Mouse (Mus musculus): ENCODE measurements around the gene Grik4. TPM values are rescaled to one million over a fixed set of nuclear protein-coding genes. Genes with fewer than 3 reads are reported as not detected.

The Grik4 gene
- polyA plus RNA-seq, 1 experiment from 2014 or later: 4.4 TPM

DNA sequence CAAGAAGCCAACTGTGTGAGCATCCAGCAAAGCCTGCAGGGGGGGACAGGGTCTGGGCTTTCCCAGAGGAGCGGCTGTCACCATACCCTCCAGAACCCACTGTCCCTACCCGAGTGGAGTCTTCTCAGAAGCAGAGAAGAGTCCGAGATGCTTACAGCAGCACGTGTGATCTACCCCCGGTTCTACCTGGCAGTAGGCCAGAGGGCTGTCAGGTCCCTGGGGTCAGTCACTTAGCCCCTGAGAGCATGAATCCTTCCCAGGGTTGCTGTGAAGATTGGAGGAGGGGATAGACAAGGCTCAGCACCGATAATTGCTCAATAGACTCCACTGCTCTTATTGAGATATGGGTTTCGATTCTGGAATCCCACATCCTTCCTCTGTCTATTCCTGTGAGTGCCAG lies 366.2 kb downstream of the Grik4 start:
- Histone ChIP-seq H3K4me1 (peaks cover 10% of the 10 kb centered on the region), H3K9me3 (no peaks in the 10 kb centered on the region), H3K27me3 (no peaks in the 10 kb centered on the region), H3K4me2 (replicated peaks) (no peak overlapping the region), H3K4me3 (no peak overlapping the region), H3K27ac (replicated peaks) (no peak overlapping the region), H3K9ac (replicated peaks) (no peak overlapping the region), H3K36me3 (no peaks in the 10 kb centered on the region)
- no peak for ATAC-seq (replicated peaks)
- WGBS: 82% methylated on average over 7 of the region's 7 CpGs

DNA sequence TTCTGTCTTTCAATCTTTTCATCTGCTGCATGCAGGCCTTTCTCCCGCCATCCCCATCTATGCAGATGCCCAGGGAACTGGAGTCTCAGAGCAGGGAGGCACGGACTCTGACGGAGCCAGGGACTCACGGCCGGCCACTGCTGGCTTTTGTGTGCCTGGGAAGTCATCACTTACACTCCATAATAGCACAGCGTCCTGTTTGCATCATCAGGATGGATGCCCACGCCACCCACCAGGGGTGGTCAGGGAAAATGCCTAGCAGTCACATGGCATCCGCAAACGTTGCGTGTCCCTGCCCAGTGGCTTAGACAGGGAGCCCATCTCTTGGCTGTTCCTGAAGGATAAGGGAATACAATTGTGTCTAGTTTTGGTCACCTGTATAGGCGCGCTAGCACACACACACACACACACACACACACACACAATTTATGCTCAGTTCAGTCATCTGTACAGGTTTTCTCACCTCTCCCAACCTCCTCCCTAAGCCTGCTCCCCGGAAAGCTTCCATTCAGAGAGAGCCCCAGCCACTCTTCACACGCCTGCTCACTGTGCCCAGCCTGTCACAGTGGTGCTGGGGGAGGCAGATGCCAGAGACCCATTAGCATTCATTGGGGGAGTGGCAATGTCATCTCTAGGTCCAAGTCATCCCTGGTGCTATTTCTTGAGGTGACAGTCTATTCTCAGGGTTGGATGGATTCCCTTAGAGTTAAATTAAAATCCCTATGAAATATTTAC lies 370.5 kb downstream of the Grik4 start:
- H3K4me2 ChIP-seq (replicated peaks): peak overlapping the region; percentile 42
- 27% methylated on average over 14 of the region's 14 CpGs for WGBS
- H3K27ac ChIP-seq (replicated peaks): no peak overlapping the region
- H3K9ac ChIP-seq (replicated peaks): no peak overlapping the region
- H3K4me3 ChIP-seq: peak overlapping the region; percentile 19
- H3K27me3 ChIP-seq: no peaks in the 10 kb centered on the region
- no peaks in the 10 kb centered on the region for H3K36me3 ChIP-seq
- H3K9me3 ChIP-seq: no peaks in the 10 kb centered on the region
- peaks cover 23% of the 10 kb centered on the region for H3K4me1 ChIP-seq
- ATAC-seq (replicated peaks): peak; percentile 55

DNA sequence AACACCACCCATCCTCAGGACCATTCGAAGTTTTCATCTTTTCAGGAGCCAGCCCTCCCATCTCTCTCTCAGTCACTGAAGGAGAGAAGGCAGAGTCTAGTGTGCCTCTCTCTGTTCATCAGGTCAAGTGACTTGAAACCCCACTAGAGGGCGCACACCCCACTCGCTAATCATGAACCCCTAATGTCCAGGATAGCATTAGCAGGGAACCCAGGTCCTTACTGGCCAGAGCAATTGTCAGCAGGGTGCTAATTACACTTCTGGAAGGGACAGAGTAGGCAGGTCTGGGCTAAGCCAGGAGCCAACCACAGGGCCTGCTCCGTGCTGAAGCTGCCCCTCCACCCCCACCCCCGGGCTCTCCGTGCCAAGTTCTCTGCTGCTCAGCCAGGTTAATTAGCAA lies 371.1 kb downstream of the Grik4 start:
- Histone ChIP-seq H3K36me3 (no peaks in the 10 kb centered on the region), H3K9me3 (no peaks in the 10 kb centered on the region), H3K4me3 (peak overlapping the region; percentile 19), H3K27me3 (no peaks in the 10 kb centered on the region), H3K9ac (replicated peaks) (no peak overlapping the region), H3K4me2 (replicated peaks) (peak overlapping the region; percentile 42), H3K27ac (replicated peaks) (no peak overlapping the region), H3K4me1 (peaks cover 23% of the 10 kb centered on the region)
- WGBS: 3% methylated on average over 6 of the region's 6 CpGs
- ATAC-seq (replicated peaks): peak; percentile 78

DNA sequence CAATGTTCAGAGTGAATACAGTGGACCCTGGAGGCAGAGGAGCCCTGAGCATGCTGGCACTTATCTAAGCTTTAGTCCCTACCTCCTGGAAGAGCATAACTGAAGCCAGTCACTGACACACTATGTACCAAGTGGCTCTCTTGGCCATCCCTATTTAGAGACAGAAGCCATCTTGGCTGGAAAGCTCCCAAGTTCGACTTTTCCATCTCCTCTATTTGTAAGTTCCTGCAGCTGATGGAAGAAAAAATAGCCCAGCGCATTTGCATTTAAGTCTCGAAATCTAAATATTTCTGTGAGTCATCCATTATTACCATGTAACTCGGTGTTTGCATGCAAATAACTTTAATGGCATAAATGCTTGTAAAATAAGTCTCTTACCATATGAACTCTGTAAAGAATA lies 378.4 kb downstream of the Grik4 start:
- Histone ChIP-seq H3K9ac (replicated peaks) (no peak overlapping the region), H3K4me2 (replicated peaks) (no peak overlapping the region), H3K27ac (replicated peaks) (no peak overlapping the region), H3K4me1 (peaks cover 11% of the 10 kb centered on the region), H3K36me3 (no peaks in the 10 kb centered on the region), H3K9me3 (no peaks in the 10 kb centered on the region), H3K27me3 (no peaks in the 10 kb centered on the region), H3K4me3 (no peak overlapping the region)
- WGBS: 81% methylated on average over 4 of the region's 4 CpGs
- no peak for ATAC-seq (replicated peaks)

DNA sequence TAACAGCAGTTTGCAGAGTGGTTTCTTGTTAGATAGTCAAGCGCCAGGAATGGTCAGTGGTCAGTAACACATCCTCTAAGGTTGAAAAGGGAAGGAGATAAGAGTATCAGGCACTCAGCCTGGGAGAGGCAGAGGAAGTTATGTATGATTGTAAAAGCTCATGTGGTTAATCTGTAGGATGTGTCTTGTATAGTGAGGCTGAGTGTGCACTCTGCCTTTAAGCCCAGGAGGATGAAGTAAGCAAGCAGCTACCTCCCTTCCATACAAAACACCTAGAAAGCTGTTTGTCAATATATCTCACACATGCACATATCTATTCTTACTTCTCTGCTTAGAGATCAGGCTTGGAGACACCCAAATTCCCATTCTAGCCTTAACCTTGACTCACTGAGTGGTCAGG lies 389.1 kb downstream of the Grik4 start:
- Histone ChIP-seq H3K4me1 (0 out of 2 replicates have a peak, but pooled peaks cover 3% of the 10 kb centered on the region), H3K36me3 (no peaks in the 10 kb centered on the region), H3K4me3 (no peak overlapping the region), H3K4me2 (replicated peaks) (no peak overlapping the region), H3K9me3 (no peaks in the 10 kb centered on the region), H3K9ac (replicated peaks) (no peak overlapping the region), H3K27ac (replicated peaks) (no peak overlapping the region), H3K27me3 (no peaks in the 10 kb centered on the region)
- 94% methylated on average over 1 of the region's 1 CpGs for WGBS
- ATAC-seq (replicated peaks): no peak

DNA sequence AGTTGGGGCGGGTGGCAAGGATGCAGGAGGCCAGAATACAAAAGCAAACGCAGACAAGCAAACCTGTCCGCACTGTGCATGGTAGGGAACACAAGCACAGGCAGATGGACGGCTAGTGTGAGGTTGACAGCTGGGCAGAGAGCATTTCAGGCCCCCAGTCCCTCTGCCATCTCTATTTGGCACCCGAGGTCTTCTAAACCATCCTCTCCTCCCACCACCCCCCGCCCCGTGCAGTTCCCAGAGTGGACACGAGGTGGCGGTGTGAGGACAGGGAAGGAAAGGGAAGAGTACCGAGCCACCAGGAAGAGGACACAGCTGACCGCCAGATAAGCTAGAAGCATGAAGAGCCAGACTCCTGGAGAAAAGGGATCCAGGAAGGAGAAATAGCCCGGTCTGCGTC lies 394.2 kb downstream of the Grik4 start:
- ATAC-seq (replicated peaks): peak; percentile 80
- Histone ChIP-seq H3K9ac (replicated peaks) (no peak overlapping the region), H3K9me3 (no peaks in the 10 kb centered on the region), H3K4me1 (peaks cover 13% of the 10 kb centered on the region), H3K36me3 (no peaks in the 10 kb centered on the region), H3K4me2 (replicated peaks) (no peak overlapping the region), H3K27me3 (no peaks in the 10 kb centered on the region), H3K4me3 (no peak overlapping the region), H3K27ac (replicated peaks) (no peak overlapping the region)
- 10% methylated on average over 13 of the region's 13 CpGs for WGBS

DNA sequence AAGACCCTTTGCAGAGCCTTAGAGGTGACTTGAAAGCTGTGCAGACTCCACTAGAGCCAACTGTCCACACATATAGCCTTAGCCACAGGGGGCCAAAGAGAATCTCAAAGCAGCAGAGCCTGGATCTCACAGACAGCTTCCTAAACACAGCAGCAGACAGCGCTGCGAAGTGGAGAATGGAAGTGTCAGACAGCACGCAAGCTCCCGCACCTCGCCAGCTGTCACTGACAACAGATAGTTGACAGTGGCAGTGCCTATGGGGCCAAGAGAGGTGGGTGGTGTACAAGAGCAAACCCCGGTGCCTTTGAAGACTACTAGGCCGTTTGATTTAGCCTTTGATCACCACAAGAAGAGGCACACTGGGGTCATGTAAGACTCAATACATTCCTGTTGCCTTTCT lies 395.3 kb downstream of the Grik4 start:
- no peak overlapping the region; the same call in 1 of the 2 replicates for H3K27ac ChIP-seq (replicated peaks)
- no peak overlapping the region for H3K9ac ChIP-seq (replicated peaks)
- H3K36me3 ChIP-seq: no peaks in the 10 kb centered on the region
- no peak for ATAC-seq (replicated peaks)
- WGBS: 54% methylated on average over 7 of the region's 7 CpGs
- peaks cover 23% of the 10 kb centered on the region for H3K4me1 ChIP-seq
- no peaks in the 10 kb centered on the region for H3K9me3 ChIP-seq
- H3K4me2 ChIP-seq (replicated peaks): no peak overlapping the region
- H3K4me3 ChIP-seq: no peak overlapping the region
- no peaks in the 10 kb centered on the region for H3K27me3 ChIP-seq

DNA sequence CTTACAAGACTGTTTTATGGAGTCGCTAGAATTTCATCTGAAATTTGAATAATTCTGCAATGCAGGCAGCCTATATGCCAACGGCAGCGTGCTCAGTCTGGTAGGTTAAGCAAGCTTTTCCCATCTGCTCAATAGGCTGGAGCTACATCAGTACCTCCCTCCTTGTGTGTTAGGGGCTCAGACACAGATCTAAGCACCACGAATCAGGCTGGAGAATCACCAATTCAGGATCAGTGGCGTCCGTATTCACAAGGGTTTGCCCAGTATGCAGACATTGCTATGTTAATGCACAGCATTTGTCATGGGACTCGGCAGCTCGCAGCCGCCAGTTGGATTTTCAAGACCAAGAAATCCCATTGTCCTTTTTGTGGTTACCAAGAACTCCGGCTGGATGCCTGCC lies 399.8 kb downstream of the Grik4 start:
- no peak overlapping the region for H3K9ac ChIP-seq (replicated peaks)
- peak; percentile 57 for ATAC-seq (replicated peaks)
- H3K27me3 ChIP-seq: no peaks in the 10 kb centered on the region
- WGBS: 58% methylated on average over 10 of the region's 10 CpGs
- H3K4me3 ChIP-seq: no peak overlapping the region
- peak overlapping the region; percentile 62 for H3K27ac ChIP-seq (replicated peaks)
- H3K9me3 ChIP-seq: no peaks in the 10 kb centered on the region
- H3K4me1 ChIP-seq: peaks cover 18% of the 10 kb centered on the region
- no peaks in the 10 kb centered on the region for H3K36me3 ChIP-seq
- no peak overlapping the region for H3K4me2 ChIP-seq (replicated peaks)

DNA sequence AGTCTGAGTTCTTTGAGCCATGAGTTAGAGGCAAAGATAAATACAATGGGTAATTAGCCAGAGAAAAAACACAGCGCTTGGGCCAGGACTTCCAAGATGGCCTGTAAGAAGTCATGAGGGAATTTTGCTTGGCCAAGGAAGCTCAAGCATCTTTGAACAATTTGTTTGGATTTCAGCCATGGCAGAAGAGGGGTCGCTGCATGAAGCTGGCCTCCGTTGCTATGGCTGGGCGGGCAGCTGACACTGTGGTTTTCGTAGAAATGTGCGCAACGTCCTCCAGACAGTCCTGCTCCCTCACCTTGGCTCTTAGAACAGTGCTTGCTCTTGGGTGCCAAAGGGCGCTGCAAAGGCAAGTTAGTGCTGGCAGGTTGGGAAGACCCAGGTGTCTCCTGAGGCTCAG lies 410.8 kb downstream of the Grik4 start:
- 71% methylated on average over 8 of the region's 8 CpGs for WGBS

DNA sequence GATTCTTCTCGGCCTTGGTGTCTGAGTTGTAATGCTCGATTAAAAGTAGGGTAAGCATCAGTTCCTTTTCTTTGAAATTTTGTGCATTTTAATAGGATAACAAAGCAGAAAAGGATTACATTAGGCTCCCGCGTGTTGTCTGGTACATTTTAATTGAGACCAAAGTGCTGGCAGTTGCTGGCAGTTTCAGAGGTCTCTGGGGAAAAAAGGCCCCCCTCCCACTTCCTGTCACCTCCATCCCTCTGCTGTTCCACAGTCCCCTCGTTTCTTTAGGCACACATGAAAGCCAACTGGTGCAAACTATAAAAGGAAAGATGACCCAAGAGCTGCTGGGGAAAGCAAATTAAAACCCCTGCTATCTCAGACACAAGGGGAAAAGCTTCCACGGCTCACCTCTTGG lies 411.3 kb downstream of the Grik4 start:
- H3K4me1 ChIP-seq: peaks cover 34% of the 10 kb centered on the region
- peak overlapping the region; percentile 46 for H3K27ac ChIP-seq (replicated peaks)
- H3K9me3 ChIP-seq: no peaks in the 10 kb centered on the region
- ATAC-seq (replicated peaks): no peak
- H3K9ac ChIP-seq (replicated peaks): no peak overlapping the region
- no peaks in the 10 kb centered on the region for H3K27me3 ChIP-seq
- H3K4me2 ChIP-seq (replicated peaks): no peak overlapping the region
- no peak overlapping the region for H3K4me3 ChIP-seq
- 3% methylated on average over 6 of the region's 6 CpGs for WGBS
- H3K36me3 ChIP-seq: no peaks in the 10 kb centered on the region

More for the DNA sequence above, 410.8 kb downstream of the Grik4 start:
- H3K4me1 ChIP-seq: peaks cover 34% of the 10 kb centered on the region
- no peak overlapping the region for H3K4me3 ChIP-seq
- peak overlapping the region; percentile 46; the same call in 1 of the 2 replicates for H3K27ac ChIP-seq (replicated peaks)
- H3K4me2 ChIP-seq (replicated peaks): no peak overlapping the region
- H3K9ac ChIP-seq (replicated peaks): no peak overlapping the region
- ATAC-seq (replicated peaks): no peak
- no peaks in the 10 kb centered on the region for H3K9me3 ChIP-seq
- no peaks in the 10 kb centered on the region for H3K27me3 ChIP-seq
- H3K36me3 ChIP-seq: no peaks in the 10 kb centered on the region

DNA sequence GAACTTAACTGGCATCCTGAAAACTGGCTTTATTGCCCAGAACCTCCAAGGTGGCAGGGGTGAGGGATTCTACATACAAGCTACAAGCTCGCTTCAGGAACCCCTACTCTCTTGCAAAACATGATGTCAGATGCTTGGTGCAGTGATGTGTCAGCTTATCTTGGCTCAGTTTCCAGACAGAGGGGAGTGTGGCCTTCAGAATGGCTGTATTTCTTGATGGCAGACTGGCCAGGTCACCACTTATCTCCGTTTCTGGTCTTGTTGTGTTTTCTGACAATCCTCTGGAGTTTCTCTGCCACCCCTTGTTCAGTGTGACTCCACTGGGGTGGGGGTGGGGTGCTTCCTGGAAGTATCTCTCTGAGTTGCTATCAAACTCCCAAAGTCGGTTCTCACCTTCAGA lies 412.3 kb downstream of the Grik4 start:
- ATAC-seq (replicated peaks): no peak
- H3K4me3 ChIP-seq: no peak overlapping the region
- H3K27me3 ChIP-seq: no peaks in the 10 kb centered on the region
- H3K4me1 ChIP-seq: peaks cover 34% of the 10 kb centered on the region
- H3K4me2 ChIP-seq (replicated peaks): no peak overlapping the region
- no peaks in the 10 kb centered on the region for H3K9me3 ChIP-seq
- H3K36me3 ChIP-seq: no peaks in the 10 kb centered on the region
- 58% methylated on average over 3 of the region's 3 CpGs for WGBS
- H3K9ac ChIP-seq (replicated peaks): no peak overlapping the region
- no peak overlapping the region for H3K27ac ChIP-seq (replicated peaks)

DNA sequence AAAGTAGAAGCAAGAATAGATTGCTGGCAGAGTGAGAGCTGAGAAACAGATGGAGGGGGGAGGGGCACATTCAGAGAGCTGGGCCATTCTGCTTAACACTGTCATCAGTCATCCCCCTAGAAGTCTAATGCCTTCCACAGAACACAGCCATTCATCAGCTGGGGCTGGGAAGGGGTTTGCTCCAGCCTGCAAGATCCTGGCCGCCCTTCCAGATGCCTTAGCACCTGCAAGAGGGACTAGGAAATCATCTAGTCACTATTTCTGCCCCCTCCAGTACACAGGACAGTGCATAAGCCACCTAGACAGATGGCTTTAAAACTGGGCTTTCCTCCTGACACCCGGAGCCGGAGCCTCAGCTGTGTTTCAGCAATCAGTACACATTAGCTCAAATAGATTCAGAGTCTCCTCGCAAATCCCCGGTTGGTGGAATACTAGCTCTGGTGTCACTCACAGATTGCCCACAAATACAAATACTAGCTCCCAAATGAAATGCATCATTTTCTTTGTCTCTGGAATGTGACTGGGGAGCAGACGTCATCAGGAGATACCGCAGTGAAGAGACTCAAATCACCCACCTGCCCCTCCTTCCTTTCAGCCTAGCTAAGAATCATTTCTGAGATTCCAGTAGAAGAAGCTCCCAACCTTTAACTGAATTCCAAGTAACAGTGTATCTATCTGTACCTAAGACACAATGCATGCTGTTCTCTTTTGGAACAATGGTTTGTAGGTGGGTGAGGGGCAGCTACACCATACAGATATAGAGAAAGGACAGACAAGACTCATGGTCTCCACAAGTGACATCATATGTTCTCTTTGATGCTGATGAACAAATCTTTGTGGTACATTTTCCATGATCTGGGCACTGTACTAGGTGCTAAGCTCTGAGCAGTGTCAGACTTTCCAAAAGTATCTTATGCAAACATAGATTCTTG lies 413.8 kb downstream of the Grik4 start:
- no peak overlapping the region for H3K4me2 ChIP-seq (replicated peaks)
- H3K9ac ChIP-seq (replicated peaks): no peak overlapping the region
- H3K27me3 ChIP-seq: no peaks in the 10 kb centered on the region
- H3K27ac ChIP-seq (replicated peaks): peak overlapping the region; percentile 89
- WGBS: 47% methylated on average over 7 of the region's 7 CpGs
- no peaks in the 10 kb centered on the region for H3K9me3 ChIP-seq
- H3K4me3 ChIP-seq: no peak overlapping the region
- H3K36me3 ChIP-seq: no peaks in the 10 kb centered on the region
- peaks cover 34% of the 10 kb centered on the region for H3K4me1 ChIP-seq
- ATAC-seq (replicated peaks): peak; percentile 86
